Mouse (Mus musculus): Measurements from ENCODE around the gene Ppp1r18.

DNA sequence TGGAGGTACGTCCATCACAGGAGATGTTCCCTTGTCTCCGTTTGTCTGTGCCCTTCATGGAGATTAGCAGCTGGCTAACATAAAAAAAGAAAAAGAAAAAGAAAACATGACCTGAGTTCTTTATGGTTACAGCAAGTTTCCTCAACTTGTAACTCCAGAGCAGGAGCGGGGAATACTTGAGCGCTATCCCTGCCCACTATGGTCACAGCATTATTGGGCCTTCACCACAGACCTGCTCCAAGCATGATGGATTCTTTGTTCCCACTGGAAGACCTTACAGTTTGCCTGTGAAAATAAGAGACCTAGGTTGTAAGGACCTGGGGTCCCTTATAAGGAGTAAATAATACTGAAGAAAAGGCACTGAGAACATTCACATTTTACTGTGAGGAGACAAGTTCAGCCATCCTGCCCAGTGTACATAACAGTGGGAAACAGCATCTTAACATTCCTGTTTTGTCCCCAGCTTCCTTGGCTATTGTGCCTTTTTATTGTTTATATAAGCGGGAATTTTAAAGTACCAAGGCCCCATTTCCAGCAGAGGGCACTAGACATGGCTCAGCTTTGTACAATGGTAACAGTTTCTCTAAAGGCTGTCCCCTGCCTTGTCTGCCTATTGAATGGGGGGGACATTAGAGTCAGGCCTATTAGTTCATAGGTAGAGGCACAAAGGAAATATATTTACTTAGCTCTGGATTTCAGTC is 55.6 kb downstream of the Ppp1r18 start:
- no peak for TF ChIP-seq POLR2A (IDR thresholded peaks at IDR 0.05; ENCODE audit: borderline replicate concordance, control insufficient read depth, low read depth, low read length)
- TF ChIP-seq CTCF (IDR thresholded peaks at IDR 0.05; ENCODE audit: control insufficient read depth, insufficient read depth, low read length) = 0 out of 2 replicates have a peak, but pooled peaks have one; percentile 17
